Mouse (Mus musculus): ENCODE measurements around the gene Cdadc1. TPM values are rescaled to one million over a fixed set of nuclear protein-coding genes. Genes with fewer than 3 reads are reported as not detected.

Cdadc1 gene
- polyA plus RNA-seq, 1 experiment from 2014 or later = 34.1 TPM

- no peak for ATAC-seq (ENCODE audit: insufficient number of reproducible peaks, insufficient read depth, low FRiP score, low TSS enrichment)
- Histone ChIP-seq H3K27ac (no peak overlapping the region), H3K27me3 (no peaks in the 10 kb centered on the region), H3K36me3 (no peaks in the 10 kb centered on the region), H3K4me1 (peaks cover 5% of the 10 kb centered on the region; the same call in 1 of the 2 replicates), H3K9me3 (no peaks in the 10 kb centered on the region), H3K4me3 (no peak overlapping the region), H3K9ac (no peak overlapping the region), H3K4me2 (replicated peaks) (no peak overlapping the region)
- 83% methylated on average over 8 of the region's 8 CpGs for WGBS
Measured at GRCm38 (mm10) chr14:59555018-59555417, 42.7 kb downstream of the Cdadc1 start.

- WGBS = 73% methylated on average over 5 of the region's 5 CpGs
- Histone ChIP-seq H3K4me3 (no peak overlapping the region), H3K9me3 (no peaks in the 10 kb centered on the region)
Measured at GRCm38 (mm10) chr14:59554025-59554424, 43.7 kb downstream of the Cdadc1 start.

GRCm38 (mm10) chr14:59551956-59552355 lies 45.8 kb downstream of the Cdadc1 start:
- H3K9me3 ChIP-seq = no peaks in the 10 kb centered on the region
- H3K4me1 ChIP-seq = peaks cover 8% of the 10 kb centered on the region; the same call in 1 of the 2 replicates
- no peak overlapping the region for H3K4me3 ChIP-seq
- H3K27ac ChIP-seq = no peak overlapping the region
- 59% methylated on average over 8 of the region's 8 CpGs for WGBS
- H3K27me3 ChIP-seq = no peaks in the 10 kb centered on the region
- no peak overlapping the region for H3K4me2 ChIP-seq (replicated peaks)
- H3K9ac ChIP-seq = no peak overlapping the region
- no peak for ATAC-seq (ENCODE audit: insufficient number of reproducible peaks, insufficient read depth, low FRiP score, low TSS enrichment)
- H3K36me3 ChIP-seq = no peaks in the 10 kb centered on the region

More at GRCm38 (mm10) chr14:59554025-59554424, 43.7 kb downstream of the Cdadc1 start:
- no peak overlapping the region for H3K4me2 ChIP-seq (replicated peaks)
- peaks cover 5% of the 10 kb centered on the region; the same call in 1 of the 2 replicates for H3K4me1 ChIP-seq
- ATAC-seq (ENCODE audit: insufficient number of reproducible peaks, insufficient read depth, low FRiP score, low TSS enrichment) = no peak
- H3K9ac ChIP-seq = no peak overlapping the region
- H3K27ac ChIP-seq = no peak overlapping the region
- H3K36me3 ChIP-seq = no peaks in the 10 kb centered on the region
- no peaks in the 10 kb centered on the region for H3K27me3 ChIP-seq

GRCm38 (mm10) chr14:59550841-59551240 lies 46.9 kb downstream of the Cdadc1 start:
- H3K9me3 ChIP-seq = no peaks in the 10 kb centered on the region
- peaks cover 8% of the 10 kb centered on the region; the same call in 1 of the 2 replicates for H3K4me1 ChIP-seq
- 90% methylated on average over 2 of the region's 2 CpGs for WGBS
- H3K4me2 ChIP-seq (replicated peaks) = no peak overlapping the region
- H3K27me3 ChIP-seq = no peaks in the 10 kb centered on the region
- H3K27ac ChIP-seq = no peak overlapping the region
- H3K4me3 ChIP-seq = no peak overlapping the region
- ATAC-seq (ENCODE audit: insufficient number of reproducible peaks, insufficient read depth, low FRiP score, low TSS enrichment) = no peak
- no peaks in the 10 kb centered on the region for H3K36me3 ChIP-seq
- H3K9ac ChIP-seq = no peak overlapping the region

- Histone ChIP-seq H3K4me1 (peaks cover 8% of the 10 kb centered on the region; the same call in 1 of the 2 replicates), H3K4me3 (no peak overlapping the region), H3K27me3 (no peaks in the 10 kb centered on the region), H3K4me2 (replicated peaks) (no peak overlapping the region), H3K36me3 (no peaks in the 10 kb centered on the region), H3K9me3 (no peaks in the 10 kb centered on the region), H3K9ac (no peak overlapping the region), H3K27ac (no peak overlapping the region)
- WGBS = 72% methylated on average over 6 of the region's 6 CpGs
- ATAC-seq (ENCODE audit: insufficient number of reproducible peaks, insufficient read depth, low FRiP score, low TSS enrichment) = no peak
Measured at GRCm38 (mm10) chr14:59549106-59549505, 48.7 kb downstream of the Cdadc1 start.

- Histone ChIP-seq H3K9ac (no peak overlapping the region), H3K27ac (no peak overlapping the region), H3K4me3 (no peak overlapping the region), H3K36me3 (no peaks in the 10 kb centered on the region), H3K27me3 (no peaks in the 10 kb centered on the region), H3K9me3 (no peaks in the 10 kb centered on the region), H3K4me2 (replicated peaks) (no peak overlapping the region), H3K4me1 (peaks cover 8% of the 10 kb centered on the region; the same call in 1 of the 2 replicates)
- no peak for ATAC-seq (ENCODE audit: insufficient number of reproducible peaks, insufficient read depth, low FRiP score, low TSS enrichment)
- WGBS = 51% methylated on average over 2 of the region's 2 CpGs
Measured at GRCm38 (mm10) chr14:59548532-59548931, 49.2 kb downstream of the Cdadc1 start.

DNA sequence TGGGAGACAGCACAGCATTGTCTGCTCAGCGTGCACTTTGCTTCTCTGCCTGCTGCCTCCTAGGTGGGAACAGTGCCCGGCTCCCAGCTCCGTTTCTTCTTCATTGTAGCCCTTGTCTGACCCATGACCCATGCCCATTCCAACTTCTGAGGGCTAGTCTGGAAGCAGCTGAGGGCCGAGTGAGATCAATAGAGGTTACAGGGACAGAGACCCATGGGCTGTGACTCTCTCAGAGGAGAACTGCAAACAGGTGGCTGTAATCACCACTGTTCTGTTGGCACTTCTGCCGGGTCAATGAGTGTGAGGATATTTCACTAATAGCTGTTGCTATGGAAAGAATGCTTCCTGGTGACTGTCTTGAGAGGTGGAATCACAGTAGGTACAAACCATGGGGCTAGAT lies 50.2 kb downstream of the Cdadc1 start:
- no peaks in the 10 kb centered on the region for H3K27me3 ChIP-seq
- no peak overlapping the region for H3K9ac ChIP-seq
- H3K36me3 ChIP-seq = no peaks in the 10 kb centered on the region
- no peak for ATAC-seq (ENCODE audit: insufficient number of reproducible peaks, insufficient read depth, low FRiP score, low TSS enrichment)
- peaks cover 8% of the 10 kb centered on the region; the same call in 1 of the 2 replicates for H3K4me1 ChIP-seq
- H3K4me3 ChIP-seq = no peak overlapping the region
- H3K4me2 ChIP-seq (replicated peaks) = no peak overlapping the region
- H3K9me3 ChIP-seq = no peaks in the 10 kb centered on the region
- 60% methylated on average over 5 of the region's 5 CpGs for WGBS
- no peak overlapping the region for H3K27ac ChIP-seq

- Histone ChIP-seq H3K9me3 (no peaks in the 10 kb centered on the region), H3K4me3 (no peak overlapping the region), H3K9ac (no peak overlapping the region), H3K4me2 (replicated peaks) (no peak overlapping the region), H3K27ac (no peak overlapping the region), H3K27me3 (no peaks in the 10 kb centered on the region), H3K36me3 (no peaks in the 10 kb centered on the region), H3K4me1 (peaks cover 2% of the 10 kb centered on the region; the same call in 1 of the 2 replicates)
- 84% methylated on average over 7 of the region's 7 CpGs for WGBS
- no peak for ATAC-seq (ENCODE audit: insufficient number of reproducible peaks, insufficient read depth, low FRiP score, low TSS enrichment)
Measured at GRCm38 (mm10) chr14:59546162-59546880, 51.4 kb downstream of the Cdadc1 start.

- H3K27me3 ChIP-seq = no peaks in the 10 kb centered on the region
- no peak overlapping the region for H3K4me3 ChIP-seq
- H3K27ac ChIP-seq = no peak overlapping the region
- no peaks in the 10 kb centered on the region for H3K9me3 ChIP-seq
- no peak overlapping the region for H3K4me2 ChIP-seq (replicated peaks)
- H3K36me3 ChIP-seq = no peaks in the 10 kb centered on the region
- H3K4me1 ChIP-seq = peaks cover 2% of the 10 kb centered on the region; the same call in 1 of the 2 replicates
- no peak for ATAC-seq (ENCODE audit: insufficient number of reproducible peaks, insufficient read depth, low FRiP score, low TSS enrichment)
- no peak overlapping the region for H3K9ac ChIP-seq
- WGBS = 63% methylated on average over 5 of the region's 5 CpGs
Measured at GRCm38 (mm10) chr14:59543956-59544355, 53.8 kb downstream of the Cdadc1 start.

DNA sequence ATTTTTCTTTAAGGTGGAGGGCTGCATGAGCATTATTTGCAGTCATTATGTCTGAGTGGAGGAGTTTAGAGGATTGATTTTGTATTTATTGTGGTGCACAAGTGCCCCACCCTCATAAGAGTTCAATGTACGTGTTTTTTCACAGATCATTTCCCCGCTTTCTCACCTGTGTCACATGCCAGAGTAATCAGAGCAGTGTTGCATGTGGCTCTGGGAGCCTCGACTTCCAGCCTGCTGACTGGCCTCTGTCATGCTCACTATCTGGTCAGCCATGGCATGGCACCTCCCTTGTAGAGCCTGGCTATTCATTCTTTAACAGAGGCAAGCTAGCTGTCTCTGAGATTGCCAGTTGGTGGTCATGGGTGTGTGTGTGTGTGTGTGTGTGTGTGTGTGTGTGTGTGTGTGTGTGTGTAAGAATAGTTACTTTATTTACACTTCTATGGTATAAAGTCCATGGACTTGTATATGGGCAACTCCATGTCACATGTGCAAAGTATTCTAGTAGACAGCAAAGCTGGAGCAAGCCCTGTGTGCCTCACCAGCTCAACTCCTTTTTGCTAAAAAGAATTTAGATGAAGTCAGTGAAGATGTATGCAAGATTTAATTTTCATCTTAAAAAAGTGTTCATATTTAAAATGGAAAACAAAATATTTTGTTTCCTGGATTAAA lies 54.5 kb downstream of the Cdadc1 start:
- no peak overlapping the region for H3K4me3 ChIP-seq
- H3K9me3 ChIP-seq = no peaks in the 10 kb centered on the region
- 88% methylated on average over 3 of the region's 3 CpGs for WGBS
- H3K4me2 ChIP-seq (replicated peaks) = no peak overlapping the region
- H3K27me3 ChIP-seq = no peaks in the 10 kb centered on the region
- ATAC-seq (ENCODE audit: insufficient number of reproducible peaks, insufficient read depth, low FRiP score, low TSS enrichment) = no peak
- H3K9ac ChIP-seq = no peak overlapping the region
- no peaks in the 10 kb centered on the region for H3K36me3 ChIP-seq
- no peaks in the 10 kb centered on the region for H3K4me1 ChIP-seq
- no peak overlapping the region for H3K27ac ChIP-seq

DNA sequence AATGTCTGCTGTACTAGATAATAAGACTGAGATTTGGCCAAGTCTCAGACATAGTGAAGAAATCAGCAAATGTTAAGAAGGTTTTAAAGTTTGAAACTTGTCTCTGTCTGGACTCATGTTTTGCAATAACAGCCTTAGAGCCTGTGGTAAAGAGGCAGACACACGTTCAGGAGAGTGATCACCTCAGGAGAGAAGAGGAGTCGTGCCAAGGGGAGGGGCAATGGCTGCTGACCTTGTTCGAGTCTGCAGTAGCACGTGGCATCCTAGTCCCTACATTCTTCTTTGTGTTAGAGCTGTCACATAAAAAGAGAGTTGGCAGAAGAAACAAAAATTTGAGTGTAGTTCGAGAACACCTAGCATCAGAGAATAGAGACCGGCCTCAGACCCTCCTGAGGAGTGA lies 57.0 kb downstream of the Cdadc1 start:
- 83% methylated on average over 6 of the region's 6 CpGs for WGBS
- Histone ChIP-seq H3K9me3 (no peaks in the 10 kb centered on the region), H3K27ac (no peak overlapping the region), H3K4me2 (replicated peaks) (no peak overlapping the region), H3K4me3 (no peak overlapping the region), H3K4me1 (no peaks in the 10 kb centered on the region), H3K36me3 (no peaks in the 10 kb centered on the region), H3K9ac (no peak overlapping the region), H3K27me3 (no peaks in the 10 kb centered on the region)
- no peak for ATAC-seq (ENCODE audit: insufficient number of reproducible peaks, insufficient read depth, low FRiP score, low TSS enrichment)

DNA sequence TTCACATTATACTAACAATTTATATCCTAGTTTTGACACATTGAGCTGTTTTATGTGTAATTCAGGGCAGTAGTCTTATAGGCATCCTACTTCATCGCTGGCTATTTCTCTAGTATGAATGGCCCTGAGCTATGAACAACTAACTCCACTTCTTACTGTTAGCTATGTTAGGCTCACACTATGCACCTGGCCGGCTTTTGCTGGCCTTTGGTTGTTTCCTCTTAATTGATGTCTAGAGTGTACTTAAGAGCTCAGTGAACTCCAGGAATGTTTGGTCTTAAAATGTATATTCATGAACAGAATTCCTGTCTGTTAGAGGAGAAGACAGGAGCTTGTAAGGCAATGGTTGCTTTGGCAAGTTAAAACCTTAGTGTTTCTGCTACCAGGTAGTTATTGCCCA lies 57.5 kb downstream of the Cdadc1 start:
- ATAC-seq (ENCODE audit: insufficient number of reproducible peaks, insufficient read depth, low FRiP score, low TSS enrichment) = no peak
- Histone ChIP-seq H3K36me3 (no peaks in the 10 kb centered on the region), H3K9me3 (no peaks in the 10 kb centered on the region), H3K4me3 (no peak overlapping the region), H3K4me1 (no peaks in the 10 kb centered on the region), H3K4me2 (replicated peaks) (no peak overlapping the region), H3K9ac (no peak overlapping the region), H3K27ac (no peak overlapping the region), H3K27me3 (no peaks in the 10 kb centered on the region)
- 79% methylated on average over 2 of the region's 2 CpGs for WGBS
